Mouse (Mus musculus): ENCODE results near the gene Olfr392. TPM values are rescaled to one million over a fixed set of nuclear protein-coding genes. Genes with fewer than 3 reads are reported as not detected.

Olfr392 gene
- total RNA-seq (2023): not detected

DNA sequence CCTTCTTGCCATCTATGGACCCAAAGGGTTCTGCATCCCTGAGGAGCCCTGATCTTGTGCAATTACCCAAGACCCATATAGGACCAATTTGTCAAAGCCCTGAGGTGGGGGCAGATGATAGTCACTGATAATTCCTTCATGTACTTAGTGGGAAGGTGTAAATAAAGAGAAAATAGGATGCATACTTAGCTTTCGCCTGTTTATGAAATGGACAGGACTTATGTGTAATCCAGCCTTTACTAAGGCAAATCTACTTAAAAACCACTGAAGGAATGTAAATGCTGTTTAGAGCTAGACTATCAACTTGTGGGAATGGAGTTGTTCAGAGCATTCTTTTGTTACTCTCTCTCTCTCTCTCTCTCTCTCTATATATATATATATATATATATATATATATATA is at the start of gene Olfr392:
Olfr392 (minus strand) TSS at position 101 of the 400 bp plus-strand sequence.

DNA sequence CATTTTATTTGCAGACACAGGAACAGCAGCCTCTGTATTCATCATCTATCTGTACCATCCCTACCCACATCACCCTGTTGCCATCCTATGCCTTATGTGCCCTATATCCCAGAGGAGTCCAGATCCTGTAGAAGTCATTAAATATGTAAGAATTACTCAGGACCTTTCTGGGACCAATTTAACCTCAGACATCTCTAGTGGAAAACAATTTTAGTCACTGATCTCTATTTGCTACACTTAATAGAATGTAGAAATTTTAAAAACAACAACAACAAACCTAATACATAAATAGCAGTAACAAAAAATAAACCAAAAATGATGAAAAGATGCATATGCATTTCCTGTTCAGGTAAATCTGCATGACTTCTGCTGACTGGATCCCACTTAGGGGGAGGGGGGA is 34.5 kb upstream of the Olfr392 start, which contains the start of gene Olfr393:
Olfr393 (minus strand) TSS at position 101 of the 400 bp plus-strand sequence.

DNA sequence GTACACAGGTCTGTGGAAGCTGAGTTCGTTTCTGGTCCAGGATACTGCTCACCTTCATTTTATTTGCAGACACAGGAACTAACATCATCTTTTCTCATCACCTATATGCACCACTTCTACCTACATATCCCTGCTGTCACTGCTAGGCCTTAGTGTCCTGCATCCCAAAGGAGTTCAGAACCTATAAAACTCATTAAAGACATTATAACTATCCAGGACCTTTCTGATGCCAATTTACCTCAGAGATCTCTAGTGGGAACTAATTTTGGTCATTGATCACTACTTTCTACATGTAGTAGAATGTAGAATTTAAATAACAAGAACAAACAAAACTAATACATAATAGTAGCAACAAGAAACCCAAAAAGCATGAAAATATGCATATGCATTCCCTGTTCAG is 13.9 kb downstream of the Olfr392 start, which contains the start of gene Olfr391-ps:
Olfr391-ps (minus strand) TSS at position 101 of the 400 bp plus-strand sequence.

DNA sequence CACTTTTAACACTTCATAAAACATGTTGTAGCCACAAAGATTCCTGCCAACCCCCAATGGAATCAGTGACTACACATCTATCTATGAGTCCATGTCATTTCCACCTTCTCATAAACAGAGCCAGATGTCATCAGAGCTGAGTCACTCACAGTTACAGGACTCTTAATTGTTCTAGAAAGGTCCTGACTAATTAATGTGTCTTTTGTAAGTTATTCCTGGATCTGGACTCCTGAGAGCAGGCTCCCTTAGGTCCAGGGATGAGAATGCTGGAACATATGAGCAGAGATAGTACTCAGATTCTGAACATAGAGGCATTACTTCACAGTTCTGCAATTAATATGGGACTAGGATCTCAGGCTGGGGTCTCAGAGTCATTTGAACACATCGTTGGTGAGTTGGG is 34.2 kb downstream of the Olfr392 start, which contains the start of gene Olfr390:
Olfr390 (plus strand) TSS at position 301 of the 400 bp plus-strand sequence.

DNA sequence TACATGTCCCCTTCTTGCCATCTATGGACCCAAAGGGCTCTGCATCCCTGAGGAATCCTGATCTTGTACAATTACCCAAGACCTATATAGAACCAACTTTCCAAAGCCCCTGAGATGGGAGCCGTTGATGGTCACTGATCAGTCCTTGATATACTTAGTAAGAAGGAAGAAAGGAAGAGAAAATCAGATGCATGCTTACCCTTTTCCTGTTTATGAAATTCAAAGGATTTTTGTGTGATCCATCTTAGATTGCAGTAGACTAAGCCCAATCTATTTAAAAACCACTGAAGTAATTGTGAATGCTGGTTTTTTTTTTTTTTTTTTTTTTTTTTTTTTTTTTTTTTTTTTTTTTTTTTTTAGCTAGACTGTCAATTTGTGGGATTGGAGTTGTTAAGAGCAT is 36.2 kb downstream of the Olfr392 start, which contains the start of gene Olfr389:
Olfr389 (minus strand) TSS at position 101 of the 400 bp plus-strand sequence.

Other genes starting within 250 kb of the Olfr392 start
- not detected for gene Olfr385, start 224.0 kb downstream of the Olfr392 start, total RNA-seq (2023)
- gene Olfr384, start 218.5 kb downstream of the Olfr392 start, total RNA-seq (2023): not detected
- not detected for gene Zfp735, start 128.3 kb downstream of the Olfr392 start, total RNA-seq (2023)
- not detected for gene Olfr389, start 36.3 kb downstream of the Olfr392 start, total RNA-seq (2023)
- not detected for gene Olfr390, start 34.1 kb downstream of the Olfr392 start, total RNA-seq (2023)
- gene Olfr391-ps, start 14.0 kb downstream of the Olfr392 start, total RNA-seq (2023): not detected
- gene Olfr393, start 34.4 kb upstream of the Olfr392 start, total RNA-seq (2023): not detected
- gene Olfr394, start 73.7 kb upstream of the Olfr392 start, total RNA-seq (2023): not detected
- gene Olfr395, start 92.2 kb upstream of the Olfr392 start, total RNA-seq (2023): not detected
- gene Olfr23, start 119.6 kb upstream of the Olfr392 start, total RNA-seq (2023): not detected
- not detected for gene Olfr397, start 143.8 kb upstream of the Olfr392 start, total RNA-seq (2023)
- gene Olfr398, start 173.4 kb upstream of the Olfr392 start, total RNA-seq (2023): not detected
- not detected for gene Olfr139, start 239.5 kb upstream of the Olfr392 start, total RNA-seq (2023)
- gene Olfr399, start 239.6 kb upstream of the Olfr392 start, total RNA-seq (2023): not detected